Mouse (Mus musculus): Measurements from ENCODE around the gene Agr3.

GRCm38 (mm10) chr12:35983472-35983871 is 58.1 kb downstream of the Agr3 start:
- TF ChIP-seq EP300 (IDR thresholded peaks at IDR 0.05; ENCODE audit: low read depth) (no peak), CTCF (IDR thresholded peaks at IDR 0.05; ENCODE audit: low read depth) (no peak)

Data from liver, postnatal 0 days (tissue).